Mouse (Mus musculus) MEL (cell line): ENCODE data around the gene Rtbdn.

Experiments
- CHD1 ChIP-seq: IDR thresholded peaks from 2 replicates; pipeline ENCODE4 v1.6.1; 2012; ENCODE audit warnings: low read depth, mild to moderate bottlenecking, inconsistent platforms, low read length, improper control_type of control experiment
- CTCF ChIP-seq, 3 experiments: IDR thresholded peaks in 2 of 3; conservative IDR thresholded peaks in 1 of 3; 2 replicates each; pipeline ENCODE4 v1.5.1; 2011 to 2012; ENCODE audit warnings: low read length in 3 of 3, low read depth in 2 of 3, mild to moderate bottlenecking in 2 of 3, improper control_type of control experiment in 1 of 3, inconsistent platforms in 1 of 3, mixed read lengths in 1 of 3, moderate library complexity in 1 of 3; ENCODE audit not compliant: control insufficient read depth in 1 of 3, insufficient read depth in 1 of 3, poor library complexity in 1 of 3, severe bottlenecking in 1 of 3
- POLR2AphosphoS5 ChIP-seq: IDR thresholded peaks from 2 replicates; pipeline ENCODE4 v1.6.1; 2012; ENCODE audit warnings: low read depth, borderline replicate concordance, mild to moderate bottlenecking, inconsistent platforms, low read length, moderate library complexity, mixed read lengths

DNA sequence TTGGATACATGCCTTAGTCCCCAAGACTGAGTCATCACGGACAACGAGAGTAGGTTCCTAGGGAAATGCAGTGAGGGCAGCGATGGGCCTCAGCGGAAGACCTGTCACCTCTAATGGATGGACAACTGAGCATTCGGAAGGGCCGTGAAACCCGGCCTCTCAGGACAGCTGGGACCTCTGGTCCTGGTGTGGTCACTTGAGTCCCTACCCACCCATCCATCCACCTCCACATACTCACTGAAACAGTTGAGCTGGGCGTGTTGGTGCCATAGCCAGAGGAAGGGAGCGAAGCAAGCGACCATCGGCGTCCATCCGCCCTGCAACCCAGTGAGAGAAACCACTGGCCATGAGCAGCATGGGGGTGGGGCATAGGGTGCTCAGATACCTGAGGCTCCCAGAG is 16.2 kb upstream of the Rtbdn start:
- TF ChIP-seq CTCF (IDR thresholded peaks at IDR 0.05 in 2 of 3, conservative IDR thresholded peaks at IDR 0.05 in 1 of 3; ENCODE audit: control insufficient read depth in 1 of 3, insufficient read depth in 1 of 3, low read depth in 2 of 3, low read length in 3 of 3, poor library complexity in 1 of 3, severe bottlenecking in 1 of 3): no peak
- TF ChIP-seq POLR2AphosphoS5: no peak
- no peak for TF ChIP-seq CHD1
